Mouse (Mus musculus): ENCODE measurements at regions not wholly inside any gene's neighbourhood (a gene's known extent, or its start where the extent isn't known, plus 50 kb on each side); places are given as distances from the start of the nearest gene placed in this dataset.

- TF ChIP-seq GATA1 (IDR thresholded peaks at IDR 0.05; ENCODE audit: borderline replicate concordance, low read length) (no peak), FLI1 (IDR thresholded peaks at IDR 0.05; ENCODE audit: low read length) (no peak)
- Histone ChIP-seq H3K4me1 (peaks cover 31% of the 10 kb centered on the region), H3K27me3 (replicated peaks) (peaks cover 27% of the 10 kb centered on the region), H3K4me3 (replicated peaks) (no peak overlapping the region), H3K36me3 (replicated peaks; ENCODE audit: low read length) (peaks cover 2% of the 10 kb centered on the region), H3K9me3 (peaks cover 24% of the 10 kb centered on the region)
These were observed 69.6 kb upstream of the Hk2 start for GRCm38 (mm10) chr6:82843881-82844280.

- H3K27me3 ChIP-seq (replicated peaks): peaks cover 8% of the 10 kb centered on the region
- peaks cover 25% of the 10 kb centered on the region for H3K9me3 ChIP-seq
- TF ChIP-seq FLI1 (IDR thresholded peaks at IDR 0.05; ENCODE audit: low read length): no peak
- no peak for TF ChIP-seq GATA1 (IDR thresholded peaks at IDR 0.05; ENCODE audit: borderline replicate concordance, low read length)
- H3K4me3 ChIP-seq (replicated peaks): no peak overlapping the region
- H3K4me1 ChIP-seq: peaks cover 39% of the 10 kb centered on the region
- H3K36me3 ChIP-seq (replicated peaks; ENCODE audit: low read length): peaks cover 4% of the 10 kb centered on the region
These were observed 63.0 kb upstream of the Hk2 start for GRCm38 (mm10) chr6:82837246-82837645.

GRCm38 (mm10) chr6:82835222-82836064 lies 61.2 kb upstream of the Hk2 start:
- Histone ChIP-seq H3K4me1 (peaks cover 37% of the 10 kb centered on the region), H3K27me3 (replicated peaks) (peaks cover 8% of the 10 kb centered on the region), H3K36me3 (replicated peaks; ENCODE audit: low read length) (peaks cover 4% of the 10 kb centered on the region), H3K4me3 (replicated peaks) (peak overlapping the region; percentile 5), H3K9me3 (peaks cover 25% of the 10 kb centered on the region)
- TF ChIP-seq GATA1 (IDR thresholded peaks at IDR 0.05; ENCODE audit: borderline replicate concordance, low read length) (no peak; the same call in 2 of the 3 replicates), FLI1 (IDR thresholded peaks at IDR 0.05; ENCODE audit: low read length) (no peak)

DNA sequence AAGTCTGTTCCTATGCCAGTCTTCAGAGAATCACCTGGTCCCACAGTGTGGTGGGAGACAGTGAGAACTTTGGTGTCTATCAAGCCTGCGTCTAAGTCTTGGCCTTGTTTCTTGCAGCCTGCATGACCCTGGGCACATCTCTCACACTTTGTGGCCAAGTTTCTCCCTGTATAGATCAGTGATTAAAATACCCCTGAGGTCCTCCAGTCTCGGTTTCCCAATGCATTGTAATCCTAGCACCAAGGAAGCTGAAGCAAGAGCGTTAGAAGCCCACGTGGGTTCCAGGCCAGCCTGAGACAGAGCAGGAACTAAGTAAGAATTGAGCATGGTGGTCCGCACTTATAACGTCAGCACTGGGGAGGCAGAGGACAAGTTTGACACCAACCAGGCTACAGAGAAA lies 59.6 kb upstream of the Hk2 start:
- Histone ChIP-seq H3K9me3 (peaks cover 20% of the 10 kb centered on the region), H3K27me3 (replicated peaks) (peaks cover 6% of the 10 kb centered on the region), H3K36me3 (replicated peaks; ENCODE audit: low read length) (peaks cover 4% of the 10 kb centered on the region), H3K4me1 (peaks cover 34% of the 10 kb centered on the region), H3K4me3 (replicated peaks) (no peak overlapping the region)
- no peak for TF ChIP-seq GATA1 (IDR thresholded peaks at IDR 0.05; ENCODE audit: borderline replicate concordance, low read length)

DNA sequence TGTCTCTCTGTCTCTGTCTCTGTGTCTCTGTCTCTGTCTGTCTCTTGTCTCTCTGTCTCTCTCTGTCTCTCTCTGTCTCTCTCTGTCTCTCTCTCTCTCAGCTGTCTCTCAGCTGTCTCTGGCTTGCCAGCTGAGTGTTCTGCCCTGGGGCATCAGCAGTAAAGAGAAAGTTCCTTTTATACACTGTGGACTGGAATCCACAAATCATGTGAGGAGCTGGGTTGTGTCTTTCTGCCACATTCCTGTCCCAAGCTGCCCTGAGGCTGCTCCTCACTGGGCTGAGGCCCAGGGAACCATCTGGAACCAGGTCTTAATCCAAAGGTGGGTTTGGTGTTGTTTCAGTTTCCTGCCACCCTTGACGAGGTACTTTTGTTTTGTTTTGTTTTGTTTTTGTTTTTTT lies 57.0 kb upstream of the Hk2 start:
- peaks cover 6% of the 10 kb centered on the region for H3K27me3 ChIP-seq (replicated peaks)
- TF ChIP-seq FLI1 (IDR thresholded peaks at IDR 0.05; ENCODE audit: low read length) (no peak), GATA1 (IDR thresholded peaks at IDR 0.05; ENCODE audit: borderline replicate concordance, low read length) (no peak)
- peaks cover 25% of the 10 kb centered on the region for H3K9me3 ChIP-seq
- peaks cover 4% of the 10 kb centered on the region for H3K36me3 ChIP-seq (replicated peaks; ENCODE audit: low read length)
- H3K4me1 ChIP-seq: peaks cover 26% of the 10 kb centered on the region
- H3K4me3 ChIP-seq (replicated peaks): no peak overlapping the region

GRCm38 (mm10) chr6:82824684-82825083 lies 50.4 kb upstream of the Hk2 start:
- H3K36me3 ChIP-seq (replicated peaks; ENCODE audit: low read length): no peaks in the 10 kb centered on the region

DNA sequence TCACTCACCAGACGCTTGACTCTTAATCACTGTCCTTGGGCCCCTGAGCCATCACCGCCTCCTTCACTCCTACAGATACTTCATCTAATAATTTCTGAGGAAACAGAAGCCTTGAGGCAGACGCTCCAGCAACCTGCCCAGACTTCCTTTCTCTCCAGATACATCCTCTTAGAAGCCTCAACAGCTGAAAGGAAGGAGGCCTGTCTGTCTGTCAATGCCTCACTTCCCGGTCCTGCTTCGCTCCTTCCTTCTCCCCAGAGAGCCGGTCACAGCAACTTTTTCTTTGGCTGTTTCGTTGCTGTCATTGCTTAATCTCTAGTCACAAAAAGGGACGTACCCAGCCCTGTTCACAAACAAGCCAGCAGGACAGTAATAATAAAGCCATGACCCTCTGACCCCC lies 50.0 kb upstream of the Hk2 start:
- H3K9me3 ChIP-seq: peaks cover 10% of the 10 kb centered on the region
- peak overlapping the region; percentile 86 for H3K4me3 ChIP-seq (replicated peaks)
- peaks cover 49% of the 10 kb centered on the region for H3K4me1 ChIP-seq
- no peaks in the 10 kb centered on the region for H3K36me3 ChIP-seq (replicated peaks; ENCODE audit: low read length)
- H3K27me3 ChIP-seq (replicated peaks): peaks cover 2% of the 10 kb centered on the region
- TF ChIP-seq GATA1 (IDR thresholded peaks at IDR 0.05; ENCODE audit: borderline replicate concordance, low read length) (no peak), FLI1 (IDR thresholded peaks at IDR 0.05; ENCODE audit: low read length) (no peak)

More at GRCm38 (mm10) chr6:82824684-82825083, 50.4 kb upstream of the Hk2 start:
- H3K27me3 ChIP-seq (replicated peaks): peaks cover 2% of the 10 kb centered on the region
- H3K4me1 ChIP-seq: peaks cover 49% of the 10 kb centered on the region
- H3K4me3 ChIP-seq (replicated peaks): no peak overlapping the region
- H3K9me3 ChIP-seq: peaks cover 10% of the 10 kb centered on the region
- TF ChIP-seq GATA1 (IDR thresholded peaks at IDR 0.05; ENCODE audit: borderline replicate concordance, low read length) (no peak), FLI1 (IDR thresholded peaks at IDR 0.05; ENCODE audit: low read length) (no peak)
